Mouse (Mus musculus): ENCODE results near the gene Efna3.

GRCm38 (mm10) chr3:89305551-89306325 is 17.0 kb downstream of the Efna3 start:
- TF ChIP-seq CTCF (IDR thresholded peaks at IDR 0.05; ENCODE audit: low read depth, low read length) (no peak), EP300 (IDR thresholded peaks at IDR 0.05; ENCODE audit: insufficient read depth, low read depth, low read length) (no peak)

Measured in ES-Bruce4 (cell line).